ENCODE assay signal across 18 mouse cellular contexts in genomic region chr9:80313610-80314009, GRCm38 (mm10).
A peak's percentile ranks its signal among the peaks of the same experiment; 100 is the strongest.
DNase-seq lines count a peak whose midpoint lies in the region; ATAC-seq and TF ChIP-seq lines count a peak whose summit lies in the region.
"Had no signal": no experiment of that assay in that cellular context is flagged by ENCODE, and none has a peak within 500 bp of the region (broad histone marks: within the 10 kb centered on the region; RNA-seq: fewer than 3 reads in every experiment).

No protein-coding gene starts in this region.

- TF ChIP-seq CTCF in stomach, postnatal 0 days (IDR thresholded peaks at IDR 0.05; ENCODE audit: low read depth), result no peak

- no peak overlapping the region for H3K4me2 ChIP-seq in liver, embryonic 11.5 days
- no peak overlapping the region for H3K4me2 ChIP-seq in liver, embryonic 13.5 days
- no peak overlapping the region for H3K4me2 ChIP-seq in stomach, postnatal 0 days (replicated peaks; ENCODE audit: low read depth)
- H3K4me2 ChIP-seq: embryonic facial prominence, embryonic 13.5 days; forebrain, embryonic 15.5 days; limb, embryonic 13.5 days; midbrain, embryonic 11.5 days; neural tube, embryonic 12.5 days had no signal

- H3K36me3 ChIP-seq in liver, embryonic 11.5 days (ENCODE audit: control insufficient read depth, insufficient read depth, low read length), result no peaks in the 10 kb centered on the region
- H3K36me3 ChIP-seq in liver, embryonic 13.5 days, result no peaks in the 10 kb centered on the region
- H3K36me3 ChIP-seq in stomach, postnatal 0 days (ENCODE audit: control insufficient read depth, insufficient read depth, low read length), result no peaks in the 10 kb centered on the region
- H3K36me3 ChIP-seq: embryonic facial prominence, embryonic 13.5 days; forebrain, embryonic 15.5 days; heart, embryonic 10.5 days; limb, embryonic 13.5 days; neural tube, embryonic 12.5 days had no signal

- H3K27me3 ChIP-seq in liver, embryonic 11.5 days (replicated peaks; ENCODE audit: control insufficient read depth, insufficient read depth, low read length), result no peaks in the 10 kb centered on the region
- no peaks in the 10 kb centered on the region for H3K27me3 ChIP-seq in liver, embryonic 13.5 days
- H3K27me3 ChIP-seq in stomach, postnatal 0 days (ENCODE audit: control insufficient read depth, insufficient read depth, low read length), result no peaks in the 10 kb centered on the region
- H3K27me3 ChIP-seq: embryonic facial prominence, embryonic 13.5 days; forebrain, embryonic 15.5 days; limb, embryonic 13.5 days; neural tube, embryonic 12.5 days had no signal

- intact Hi-C loops in heart, postnatal 14 days (cut with DNase I), result no loop called here

- WGBS in liver, embryonic 11.5 days, result 74% methylated on average over 5 of the region's 5 CpGs
- 61% methylated on average over 5 of the region's 5 CpGs for WGBS in liver, embryonic 13.5 days (ENCODE audit: insufficient replicate concordance)
- 58% methylated on average over 5 of the region's 5 CpGs for WGBS in stomach, postnatal 0 days

- H3K4me3 ChIP-seq in liver, embryonic 11.5 days (ENCODE audit: low read depth, low read length), result no peak overlapping the region
- H3K4me3 ChIP-seq in liver, embryonic 13.5 days (replicated peaks), result no peak overlapping the region
- no peak overlapping the region for H3K4me3 ChIP-seq in stomach, postnatal 0 days (ENCODE audit: low read depth, low read length)
- H3K4me3 ChIP-seq: embryonic facial prominence, embryonic 13.5 days; forebrain, embryonic 15.5 days; heart, embryonic 10.5 days; limb, embryonic 13.5 days; neural tube, embryonic 12.5 days had no signal

- no peak overlapping the region for H3K9ac ChIP-seq in liver, embryonic 11.5 days (ENCODE audit: low read depth, low read length)
- no peak overlapping the region for H3K9ac ChIP-seq in liver, embryonic 13.5 days
- no peak overlapping the region for H3K9ac ChIP-seq in stomach, postnatal 0 days (ENCODE audit: low read length)
- H3K9ac ChIP-seq: embryonic facial prominence, embryonic 13.5 days; forebrain, embryonic 15.5 days; limb, embryonic 13.5 days; neural tube, embryonic 12.5 days had no signal

- H3K27ac ChIP-seq in liver, embryonic 11.5 days (ENCODE audit: low read depth, low read length), result no peak overlapping the region
- H3K27ac ChIP-seq in liver, embryonic 13.5 days, result no peak overlapping the region
- no peak overlapping the region for H3K27ac ChIP-seq in stomach, postnatal 0 days (replicated peaks)
- H3K27ac ChIP-seq: embryonic facial prominence, embryonic 13.5 days; forebrain, embryonic 15.5 days; heart, embryonic 10.5 days; kidney, postnatal 0 days; limb, embryonic 13.5 days; neural tube, embryonic 12.5 days had no signal

- TF ChIP-seq EP300 in stomach, postnatal 0 days (optimal IDR thresholded peaks at IDR 0.05), result no peak

- no peaks in the 10 kb centered on the region for H3K9me3 ChIP-seq in liver, embryonic 11.5 days (ENCODE audit: control insufficient read depth, low read length)
- no peaks in the 10 kb centered on the region for H3K9me3 ChIP-seq in liver, embryonic 13.5 days (replicated peaks)
- H3K9me3 ChIP-seq in stomach, postnatal 0 days (ENCODE audit: control insufficient read depth, low read length), result no peaks in the 10 kb centered on the region
- H3K9me3 ChIP-seq: embryonic facial prominence, embryonic 13.5 days; forebrain, embryonic 15.5 days; heart, embryonic 10.5 days; limb, embryonic 13.5 days; neural tube, embryonic 12.5 days had no signal

- no peaks in the 10 kb centered on the region for H3K4me1 ChIP-seq in liver, embryonic 11.5 days (replicated peaks; ENCODE audit: control insufficient read depth, insufficient read depth, low read length)
- H3K4me1 ChIP-seq in liver, embryonic 13.5 days (replicated peaks), result no peaks in the 10 kb centered on the region
- no peaks in the 10 kb centered on the region for H3K4me1 ChIP-seq in stomach, postnatal 0 days (replicated peaks; ENCODE audit: control insufficient read depth, insufficient read depth)
- H3K4me1 ChIP-seq: embryonic facial prominence, embryonic 13.5 days; forebrain, embryonic 15.5 days; heart, embryonic 10.5 days; limb, embryonic 13.5 days; neural tube, embryonic 12.5 days had no signal

- ATAC-seq in liver, embryonic 11.5 days (replicated peaks; ENCODE audit: low FRiP score), result peak; percentile 61; the same call in 1 of the 2 replicates
- ATAC-seq in activated CD4-positive, CD25-positive, alpha-beta regulatory T cell, adult 4 months, result peak; percentile 64
- ATAC-seq in liver, embryonic 13.5 days (ENCODE audit: low read depth), result 0 out of 2 replicates have a peak, but pooled peaks have one; percentile 48
- ATAC-seq in stomach, postnatal 0 days (ENCODE audit: low FRiP score, low TSS enrichment), result peak; percentile 95
- ATAC-seq: forebrain, embryonic 15.5 days had no signal

- DNase-seq in liver, embryonic 11.5 days (ENCODE audit: low spot score), result no peak
- DNase-seq in liver, result no peak
- no peak for DNase-seq in liver, embryonic 13.5 days
- peak; percentile 57 for DNase-seq in stomach, postnatal 0 days (ENCODE audit: low spot score)
- DNase-seq in heart, postnatal 14 days, result no peak
- no peak for DNase-seq in cerebellum, adult 18-20 months
- DNase-seq in lung, adult 18-20 months, result no peak
- DNase-seq: adrenal gland, adult 2 months; cerebellum, postnatal 10 days; layer of hippocampus, postnatal 36 days had no signal
